Mouse (Mus musculus) liver, embryonic 16.5 days (tissue): ENCODE data around the gene Coq10b. TPM values are rescaled to one million over a fixed set of nuclear protein-coding genes. Genes with fewer than 3 reads are reported as not detected.

ENCODE experiments used
- ATAC-seq: fragments of 200-750 bp; cut with Nextera tagmentation; 2 replicates; pipeline ENCODE4 v1.8.0; 2017; ENCODE audit warnings: low read depth, mild to moderate bottlenecking, moderate number of reproducible peaks, moderate library complexity
- H3K27ac ChIP-seq: fragments of 300-500 bp; sonication (generic); 2 replicates; pipeline ENCODE4 v1.5.1; 2014; ENCODE audit warnings: mild to moderate bottlenecking, low read length
- H3K27me3 ChIP-seq: fragments of 300-500 bp; sonication (generic); 2 replicates; pipeline ENCODE4 v1.6.1; 2014; ENCODE audit warnings: low read depth, low read length, mixed read lengths; ENCODE audit not compliant: control insufficient read depth, insufficient read depth
- H3K36me3 ChIP-seq: fragments of 300-500 bp; sonication (generic); 2 replicates; pipeline ENCODE4 v1.6.1; 2014; ENCODE audit warnings: mild to moderate bottlenecking; ENCODE audit not compliant: control insufficient read depth, insufficient read depth
- H3K4me1 ChIP-seq: fragments of 300-500 bp; sonication (generic); 2 replicates; pipeline ENCODE4 v1.6.1; 2014; ENCODE audit warnings: low read depth, low read length, mixed read lengths; ENCODE audit not compliant: control insufficient read depth
- H3K4me2 ChIP-seq: fragments of 300-500 bp; sonication (generic); 2 replicates; pipeline ENCODE4 v1.6.1; 2014; ENCODE audit warnings: low read depth, low read length, mixed read lengths
- H3K4me3 ChIP-seq: fragments of 300-500 bp; sonication (generic); 2 replicates; pipeline ENCODE4 v1.5.1; 2014; ENCODE audit warnings: low read depth, mild to moderate bottlenecking, low read length
- H3K9ac ChIP-seq: fragments of 300-500 bp; sonication (generic); 2 replicates; pipeline ENCODE4 v1.6.1; 2014; ENCODE audit warnings: low read depth, low read length
- H3K9me3 ChIP-seq: fragments of 300-500 bp; sonication (generic); replicated peaks from 2 replicates; pipeline ENCODE4 v1.6.1; 2016; ENCODE audit warnings: low read length; ENCODE audit not compliant: control insufficient read depth
- WGBS: fragments of 180-500 bp; shearing (Covaris S2); extraction: QIAGEN DNeasy Blood & Tissue Kit; methylation state at CpG from one replicate; pipeline ENCODE4 v1.1.7; 2014; ENCODE audit not compliant: insufficient replicate concordance; 5-methylcytosine and 5-hydroxymethylcytosine counted together
- polyA plus RNA-seq: library from polyadenylated mRNA; unstranded; fragments of >200 nt; fragmentation: Nextera tagmentation; extraction: Ambion mirVana; gene quantifications from 2 replicates; pipeline ENCODE4 v1.2.1, GENCODE M21; 2015

The Coq10b gene
- polyA plus RNA-seq, 1 experiment from 2014 or later: 12.0 TPM

DNA sequence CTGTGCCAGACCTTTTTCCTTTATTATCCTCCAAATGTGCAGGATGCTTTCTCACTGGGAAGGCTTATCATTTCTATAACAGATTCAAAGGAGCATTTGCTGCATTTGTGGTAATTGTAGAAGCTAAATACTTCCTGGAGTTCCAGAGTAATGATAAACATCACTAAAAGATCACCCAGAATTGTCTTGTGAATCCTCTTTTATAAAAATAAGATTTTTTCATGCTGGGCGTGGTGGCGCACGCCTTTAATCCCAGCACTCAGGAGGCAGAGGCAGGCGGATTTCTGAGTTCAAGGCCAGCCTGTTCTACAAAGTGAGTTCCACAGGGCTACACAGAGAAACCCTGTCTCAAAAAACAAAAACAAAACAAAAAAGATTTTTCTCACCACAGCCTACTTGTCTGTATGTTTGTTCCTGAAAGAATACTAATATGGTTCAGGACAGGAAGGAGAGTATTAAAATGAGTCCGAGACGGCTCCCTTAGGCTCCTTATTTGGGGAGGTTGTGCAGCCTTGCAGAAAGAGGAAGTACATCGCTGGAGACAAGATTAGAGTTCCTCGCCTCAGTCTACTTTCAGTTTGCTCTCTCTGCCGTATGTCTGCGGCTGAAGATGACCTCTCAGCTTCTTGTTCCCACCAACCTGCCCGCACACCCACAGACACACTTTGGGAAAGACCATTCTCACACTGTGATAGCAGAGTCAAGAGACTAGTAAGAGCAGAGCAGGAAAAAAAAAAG lies 23.9 kb upstream of the Coq10b start:
- 28% methylated on average over 11 of the region's 11 CpGs for WGBS
- H3K9me3 ChIP-seq: no peaks in the 10 kb centered on the region
- no peak for ATAC-seq
- peaks cover 33% of the 10 kb centered on the region for H3K4me1 ChIP-seq
- peak overlapping the region; percentile 58 for H3K27ac ChIP-seq
- peak overlapping the region; percentile 9 for H3K4me3 ChIP-seq
- peak overlapping the region; percentile 38 for H3K4me2 ChIP-seq
- no peak overlapping the region for H3K9ac ChIP-seq
- no peaks in the 10 kb centered on the region for H3K27me3 ChIP-seq
- no peaks in the 10 kb centered on the region for H3K36me3 ChIP-seq

DNA sequence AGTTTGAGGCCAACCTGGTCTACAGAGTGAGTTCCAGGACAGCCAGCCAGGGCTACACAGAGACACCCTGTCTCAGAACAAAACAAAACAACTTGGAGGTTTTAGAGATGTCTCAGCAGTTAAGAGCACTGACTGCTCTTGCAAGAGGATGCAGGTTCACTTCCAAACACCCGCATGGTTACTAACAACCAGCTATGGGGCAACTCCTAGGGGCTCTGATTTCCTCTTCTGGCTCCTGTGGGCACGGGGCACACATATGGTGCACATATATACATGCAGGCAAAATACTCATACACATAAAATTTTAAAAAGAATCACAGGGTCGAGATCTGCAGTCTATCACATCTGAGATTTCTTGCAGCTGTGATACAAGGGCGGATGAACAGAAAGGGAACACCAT lies 23.1 kb upstream of the Coq10b start:
- Histone ChIP-seq H3K36me3 (no peaks in the 10 kb centered on the region), H3K4me2 (peak overlapping the region; percentile 38), H3K27ac (peak overlapping the region; percentile 58; the same call in 1 of the 2 replicates), H3K27me3 (no peaks in the 10 kb centered on the region), H3K4me1 (peaks cover 27% of the 10 kb centered on the region), H3K9ac (no peak overlapping the region), H3K9me3 (no peaks in the 10 kb centered on the region), H3K4me3 (peak overlapping the region; percentile 9)
- ATAC-seq: no peak
- 43% methylated on average over 4 of the region's 4 CpGs for WGBS

DNA sequence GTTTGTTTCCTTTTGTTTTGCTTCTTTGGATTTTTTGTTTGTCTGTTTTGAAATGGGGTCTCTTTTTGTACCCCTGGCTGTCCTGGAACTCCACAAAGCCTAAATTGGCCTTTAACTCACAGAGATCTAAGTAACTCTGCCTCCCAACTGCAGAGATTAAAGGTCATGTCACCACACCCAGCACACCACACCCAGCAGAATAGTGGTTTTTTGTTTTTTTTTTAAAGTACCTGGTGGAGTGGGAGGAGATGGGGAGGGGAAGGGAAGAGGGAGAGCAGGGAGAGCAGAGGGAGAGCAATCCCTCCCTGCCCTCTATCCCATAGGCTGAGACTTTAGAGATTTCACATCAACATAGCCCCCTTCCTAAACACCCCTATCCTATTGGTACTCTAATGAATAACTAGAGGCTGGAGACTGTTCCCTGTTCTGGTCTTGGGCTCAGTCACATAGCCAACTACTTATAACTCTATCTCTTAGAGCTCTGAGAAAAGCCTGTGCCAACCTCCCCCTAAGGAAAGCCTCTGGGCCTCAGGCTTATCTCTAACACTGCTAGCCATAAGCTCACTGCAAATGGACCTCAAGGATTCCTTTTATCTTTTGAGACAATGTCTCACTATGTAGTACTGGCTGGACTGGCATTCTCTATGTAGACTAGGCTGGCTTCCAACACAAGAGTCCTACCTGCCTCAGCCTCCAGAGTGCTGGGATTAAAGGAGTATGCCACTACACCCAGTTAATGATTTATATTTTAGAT lies 21.4 kb upstream of the Coq10b start:
- no peak for ATAC-seq
- no peak overlapping the region for H3K4me3 ChIP-seq
- H3K27ac ChIP-seq: no peak overlapping the region
- no peaks in the 10 kb centered on the region for H3K27me3 ChIP-seq
- H3K36me3 ChIP-seq: no peaks in the 10 kb centered on the region
- no peaks in the 10 kb centered on the region for H3K9me3 ChIP-seq
- no peak overlapping the region for H3K4me2 ChIP-seq
- no peak overlapping the region for H3K9ac ChIP-seq
- H3K4me1 ChIP-seq: peaks cover 20% of the 10 kb centered on the region

DNA sequence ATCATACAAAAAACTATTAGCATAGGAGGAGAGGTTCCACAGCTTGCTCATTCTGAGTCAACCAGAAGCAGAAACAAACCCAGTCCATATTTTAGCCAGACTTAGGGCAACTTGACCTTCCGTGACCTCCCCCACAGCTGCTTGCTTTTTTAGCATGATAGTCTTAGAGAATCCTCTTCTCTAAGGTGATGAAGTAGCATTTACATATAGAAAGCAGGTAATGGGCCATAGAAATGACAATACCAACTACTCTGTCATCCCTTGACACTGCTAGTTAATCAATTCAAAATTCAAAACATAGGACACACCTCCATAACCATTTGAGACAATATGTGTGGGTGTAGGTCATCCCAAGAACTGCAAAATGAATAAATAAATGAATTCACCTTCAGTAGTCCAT lies 12.6 kb upstream of the Coq10b start:
- Histone ChIP-seq H3K9ac (no peak overlapping the region), H3K4me2 (no peak overlapping the region), H3K9me3 (peaks cover 3% of the 10 kb centered on the region; the same call in 1 of the 2 replicates), H3K27ac (no peak overlapping the region), H3K4me3 (no peak overlapping the region), H3K36me3 (no peaks in the 10 kb centered on the region), H3K4me1 (no peaks in the 10 kb centered on the region), H3K27me3 (no peaks in the 10 kb centered on the region)
- ATAC-seq: no peak
- WGBS: 86% methylated on average over 1 of the region's 1 CpGs

DNA sequence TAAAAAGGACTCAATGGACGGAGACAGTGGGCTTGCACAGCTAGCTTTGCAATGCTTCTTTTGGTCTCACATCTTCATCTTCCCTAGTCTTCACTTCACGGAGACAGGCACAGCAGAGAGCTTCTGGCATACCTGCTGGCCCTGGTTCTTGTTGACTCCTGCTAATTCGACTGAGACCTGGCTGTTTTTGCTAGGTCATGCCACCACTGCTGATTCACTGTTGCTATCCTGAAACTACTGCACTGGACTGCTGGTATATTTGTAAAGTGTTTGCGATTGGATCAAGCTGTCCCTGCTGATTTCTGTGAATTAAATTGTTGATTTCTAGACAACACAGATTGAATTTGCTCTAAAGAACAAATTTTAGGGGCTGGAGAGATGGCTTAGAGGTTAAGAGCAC lies 10.9 kb upstream of the Coq10b start:
- Histone ChIP-seq H3K9me3 (peaks cover 3% of the 10 kb centered on the region; the same call in 1 of the 2 replicates), H3K36me3 (no peaks in the 10 kb centered on the region), H3K27ac (no peak overlapping the region), H3K4me2 (no peak overlapping the region), H3K4me1 (no peaks in the 10 kb centered on the region), H3K4me3 (no peak overlapping the region), H3K27me3 (no peaks in the 10 kb centered on the region), H3K9ac (no peak overlapping the region)
- 68% methylated on average over 4 of the region's 4 CpGs for WGBS
- peak; percentile 67 for ATAC-seq

DNA sequence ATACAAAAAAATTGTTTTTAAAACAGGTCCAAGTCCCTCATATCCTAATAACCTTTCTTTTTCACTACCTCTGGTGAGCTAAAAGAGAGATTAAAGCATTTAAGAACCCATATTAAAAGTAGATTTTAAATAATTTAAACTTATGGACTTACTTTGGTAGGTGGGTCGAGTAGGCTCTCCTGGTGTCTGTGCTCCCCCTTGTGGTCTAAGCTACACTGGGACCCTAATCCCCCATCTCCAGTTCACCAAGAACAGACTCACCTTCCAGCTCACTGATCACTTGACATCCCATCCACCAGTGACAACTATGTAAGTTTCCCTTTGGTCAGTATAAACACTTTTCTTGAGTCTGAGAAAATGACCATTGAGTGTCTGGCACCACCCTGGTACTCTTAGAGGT lies 10.3 kb upstream of the Coq10b start:
- WGBS: 43% methylated on average over 1 of the region's 1 CpGs
- H3K4me1 ChIP-seq: no peaks in the 10 kb centered on the region
- H3K4me2 ChIP-seq: no peak overlapping the region
- no peak overlapping the region for H3K4me3 ChIP-seq
- H3K36me3 ChIP-seq: no peaks in the 10 kb centered on the region
- H3K27me3 ChIP-seq: no peaks in the 10 kb centered on the region
- H3K9me3 ChIP-seq: peaks cover 3% of the 10 kb centered on the region; the same call in 1 of the 2 replicates
- no peak overlapping the region for H3K9ac ChIP-seq
- ATAC-seq: no peak
- no peak overlapping the region for H3K27ac ChIP-seq

DNA sequence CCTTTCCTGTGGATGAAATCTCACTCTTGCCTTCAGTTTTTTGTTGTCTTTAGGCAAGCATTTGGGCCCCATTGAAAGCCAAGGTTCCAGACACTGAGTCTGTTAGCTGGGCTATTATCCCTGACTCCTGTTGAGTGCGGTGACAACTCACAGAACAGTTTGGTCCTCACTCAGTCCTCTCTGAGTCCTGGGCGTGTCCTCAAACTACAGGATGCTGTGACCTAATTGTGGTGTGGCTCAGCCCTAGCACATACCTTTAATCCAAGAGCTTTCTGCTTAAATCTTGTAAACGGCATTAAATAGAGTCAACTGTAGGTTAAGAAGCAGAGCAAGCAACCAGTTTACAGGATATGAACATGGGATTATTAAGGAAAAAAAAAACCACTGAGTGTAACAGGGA lies 9.4 kb upstream of the Coq10b start:
- Histone ChIP-seq H3K4me3 (no peak overlapping the region), H3K4me2 (no peak overlapping the region), H3K36me3 (no peaks in the 10 kb centered on the region), H3K4me1 (no peaks in the 10 kb centered on the region), H3K27me3 (no peaks in the 10 kb centered on the region), H3K9me3 (peaks cover 3% of the 10 kb centered on the region; the same call in 1 of the 2 replicates), H3K27ac (no peak overlapping the region), H3K9ac (no peak overlapping the region)
- 54% methylated on average over 3 of the region's 3 CpGs for WGBS
- ATAC-seq: no peak

DNA sequence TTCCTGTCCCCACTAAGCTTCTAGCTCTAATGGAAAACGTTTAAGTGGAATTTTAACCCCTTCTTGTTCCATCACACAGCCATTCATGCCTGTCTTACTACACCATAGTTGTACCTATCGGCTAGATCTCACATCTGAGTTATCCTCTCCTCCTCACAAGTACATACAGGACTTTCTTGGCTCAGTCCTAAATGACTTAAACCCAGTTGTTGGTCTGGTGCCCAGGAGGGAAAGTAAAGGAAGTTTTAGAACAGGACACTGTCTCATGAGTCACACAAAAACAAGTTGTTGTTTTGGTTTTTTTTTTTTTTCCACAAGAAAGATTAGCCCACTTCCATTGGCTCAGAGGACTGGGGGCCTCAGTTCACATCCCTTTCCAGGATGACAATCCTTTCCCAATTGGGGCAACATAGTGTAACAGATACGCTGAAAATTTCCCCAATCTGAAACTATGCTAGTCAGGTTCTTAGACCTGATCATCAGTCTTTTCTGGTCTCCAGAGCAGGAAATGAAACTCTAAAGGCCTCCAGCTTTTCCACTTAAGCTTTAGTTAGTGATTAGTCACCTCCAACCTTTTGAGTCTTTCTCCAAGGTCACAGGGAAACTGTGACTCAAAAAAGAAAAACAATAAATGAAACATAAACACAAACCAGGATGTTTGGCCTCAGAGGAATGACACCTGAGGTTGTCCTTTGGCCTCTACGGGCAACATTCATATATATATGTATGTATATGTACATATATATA lies 3.6 kb upstream of the Coq10b start:
- H3K27ac ChIP-seq: no peak overlapping the region
- H3K36me3 ChIP-seq: no peaks in the 10 kb centered on the region
- no peak for ATAC-seq
- no peak overlapping the region for H3K4me2 ChIP-seq
- WGBS: 53% methylated on average over 4 of the region's 4 CpGs
- H3K4me1 ChIP-seq: peaks cover 13% of the 10 kb centered on the region
- no peak overlapping the region for H3K9ac ChIP-seq
- H3K4me3 ChIP-seq: no peak overlapping the region
- no peaks in the 10 kb centered on the region for H3K9me3 ChIP-seq
- H3K27me3 ChIP-seq: no peaks in the 10 kb centered on the region
